Mouse (Mus musculus): ENCODE data around the gene Clmp. TPM values are rescaled to one million over a fixed set of nuclear protein-coding genes. Genes with fewer than 3 reads are reported as not detected.

Clmp gene
- total and polyA plus RNA-seq, 2 experiments from 2014 or later, result 42.3 to 66.0 TPM

GRCm38 (mm10) chr9:40642470-40643220 is 43.1 kb upstream of the Clmp start:
- no peak overlapping the region for H3K4me3 ChIP-seq (ENCODE audit: low read length)
- H3K4me2 ChIP-seq (ENCODE audit: low read depth, low read length), result no peak overlapping the region
- peaks cover 6% of the 10 kb centered on the region for H3K4me1 ChIP-seq (ENCODE audit: insufficient read depth, low read length)
- ATAC-seq (no peak), DNase-seq (ENCODE audit: low spot score) (no peak)
- 13% methylated on average over 16 of the region's 16 CpGs for WGBS
- H3K9me3 ChIP-seq (ENCODE audit: low read length), result no peaks in the 10 kb centered on the region
- H3K9ac ChIP-seq (replicated peaks; ENCODE audit: low read length), result 0 out of 2 replicates have a peak overlapping the region, but pooled peaks have one; percentile 9
- TF ChIP-seq CTCF (IDR thresholded peaks at IDR 0.05; ENCODE audit: low read depth), result no peak
- H3K27ac ChIP-seq, result no peak overlapping the region
- H3K27me3 ChIP-seq (ENCODE audit: insufficient read depth, low read length), result no peaks in the 10 kb centered on the region
- H3K36me3 ChIP-seq (ENCODE audit: insufficient read depth, low read length), result no peaks in the 10 kb centered on the region

GRCm38 (mm10) chr9:40649444-40649843 is 36.3 kb upstream of the Clmp start:
- 94% methylated on average over 3 of the region's 3 CpGs for WGBS
- H3K27ac ChIP-seq, result no peak overlapping the region
- H3K9me3 ChIP-seq (ENCODE audit: low read length), result no peaks in the 10 kb centered on the region
- TF ChIP-seq CTCF (IDR thresholded peaks at IDR 0.05; ENCODE audit: low read depth), result no peak
- no peak overlapping the region for H3K4me2 ChIP-seq (ENCODE audit: low read depth, low read length)
- H3K27me3 ChIP-seq (ENCODE audit: insufficient read depth, low read length), result no peaks in the 10 kb centered on the region
- DNase-seq (ENCODE audit: low spot score), result no peak
- H3K9ac ChIP-seq (replicated peaks; ENCODE audit: low read length), result no peak overlapping the region
- H3K4me3 ChIP-seq (ENCODE audit: low read length), result no peak overlapping the region
- ATAC-seq, result no peak
- H3K4me1 ChIP-seq (ENCODE audit: insufficient read depth, low read length), result no peaks in the 10 kb centered on the region
- no peaks in the 10 kb centered on the region for H3K36me3 ChIP-seq (ENCODE audit: insufficient read depth, low read length)

GRCm38 (mm10) chr9:40649983-40650382 is 35.8 kb upstream of the Clmp start:
- DNase-seq (ENCODE audit: low spot score) (no peak), ATAC-seq (no peak)
- H3K9ac ChIP-seq (replicated peaks; ENCODE audit: low read length), result no peak overlapping the region
- no peak overlapping the region for H3K4me3 ChIP-seq (ENCODE audit: low read length)
- no peak overlapping the region for H3K27ac ChIP-seq
- 57% methylated on average over 6 of the region's 6 CpGs for WGBS
- no peaks in the 10 kb centered on the region for H3K4me1 ChIP-seq (ENCODE audit: insufficient read depth, low read length)
- H3K27me3 ChIP-seq (ENCODE audit: insufficient read depth, low read length), result no peaks in the 10 kb centered on the region
- TF ChIP-seq CTCF (IDR thresholded peaks at IDR 0.05; ENCODE audit: low read depth), result no peak
- H3K9me3 ChIP-seq (ENCODE audit: low read length), result no peaks in the 10 kb centered on the region
- H3K4me2 ChIP-seq (ENCODE audit: low read depth, low read length), result no peak overlapping the region
- no peaks in the 10 kb centered on the region for H3K36me3 ChIP-seq (ENCODE audit: insufficient read depth, low read length)

GRCm38 (mm10) chr9:40651239-40651859 is 34.4 kb upstream of the Clmp start:
- Histone ChIP-seq H3K4me2 (ENCODE audit: low read depth, low read length) (no peak overlapping the region), H3K36me3 (ENCODE audit: insufficient read depth, low read length) (no peaks in the 10 kb centered on the region), H3K4me3 (ENCODE audit: low read length) (no peak overlapping the region), H3K4me1 (ENCODE audit: insufficient read depth, low read length) (no peaks in the 10 kb centered on the region), H3K9me3 (ENCODE audit: low read length) (no peaks in the 10 kb centered on the region), H3K9ac (replicated peaks; ENCODE audit: low read length) (no peak overlapping the region), H3K27ac (no peak overlapping the region), H3K27me3 (ENCODE audit: insufficient read depth, low read length) (no peaks in the 10 kb centered on the region)
- ATAC-seq, result no peak
- 86% methylated on average over 4 of the region's 4 CpGs for WGBS
- DNase-seq (ENCODE audit: low spot score), result no peak
- TF ChIP-seq CTCF (IDR thresholded peaks at IDR 0.05; ENCODE audit: low read depth), result no peak

- no peaks in the 10 kb centered on the region for H3K27me3 ChIP-seq (ENCODE audit: insufficient read depth, low read length)
- DNase-seq (ENCODE audit: low spot score), result no peak
- no peak overlapping the region for H3K4me3 ChIP-seq (ENCODE audit: low read length)
- H3K9ac ChIP-seq (replicated peaks; ENCODE audit: low read length), result no peak overlapping the region
- TF ChIP-seq CTCF (IDR thresholded peaks at IDR 0.05; ENCODE audit: low read depth), result no peak
- H3K4me1 ChIP-seq (ENCODE audit: insufficient read depth, low read length), result no peaks in the 10 kb centered on the region
- no peaks in the 10 kb centered on the region for H3K36me3 ChIP-seq (ENCODE audit: insufficient read depth, low read length)
- H3K27ac ChIP-seq, result no peak overlapping the region
- WGBS, result 46% methylated on average over 9 of the region's 9 CpGs
- no peaks in the 10 kb centered on the region for H3K9me3 ChIP-seq (ENCODE audit: low read length)
- H3K4me2 ChIP-seq (ENCODE audit: low read depth, low read length), result no peak overlapping the region
- no peak for ATAC-seq
Observed at GRCm38 (mm10) chr9:40652757-40653156, 33.0 kb upstream of the Clmp start.

GRCm38 (mm10) chr9:40666190-40666803 is 19.5 kb upstream of the Clmp start:
- no peak overlapping the region for H3K4me2 ChIP-seq (ENCODE audit: low read depth, low read length)
- no peak overlapping the region for H3K4me3 ChIP-seq (ENCODE audit: low read length)
- 64% methylated on average over 9 of the region's 9 CpGs for WGBS
- H3K27me3 ChIP-seq (ENCODE audit: insufficient read depth, low read length), result no peaks in the 10 kb centered on the region
- H3K9ac ChIP-seq (replicated peaks; ENCODE audit: low read length), result no peak overlapping the region
- DNase-seq (ENCODE audit: low spot score), result no peak
- TF ChIP-seq CTCF (IDR thresholded peaks at IDR 0.05; ENCODE audit: low read depth), result no peak
- peak; percentile 63; the same call in 1 of the 2 replicates for ATAC-seq
- no peaks in the 10 kb centered on the region for H3K36me3 ChIP-seq (ENCODE audit: insufficient read depth, low read length)
- H3K27ac ChIP-seq, result no peak overlapping the region
- H3K4me1 ChIP-seq (ENCODE audit: insufficient read depth, low read length), result peaks cover 1% of the 10 kb centered on the region; the same call in 1 of the 2 replicates
- H3K9me3 ChIP-seq (ENCODE audit: low read length), result no peaks in the 10 kb centered on the region
